Mouse (Mus musculus): ENCODE data around the gene Fpgs.

- TF ChIP-seq CTCF (IDR thresholded peaks at IDR 0.05) (no peak), EP300 (IDR thresholded peaks at IDR 0.05; ENCODE audit: insufficient read depth, low read depth, low read length) (no peak), POLR2A (IDR thresholded peaks at IDR 0.05; ENCODE audit: insufficient read depth, low read depth, low read length) (no peak)
These were observed 3.0 kb upstream of the Fpgs start for GRCm38 (mm10) chr2:32706971-32707370.

All from heart, adult 2 months (tissue).